Mouse (Mus musculus) adrenal gland, postnatal 25 days (tissue): ENCODE measurements around the gene Tsc22d3. TPM values are rescaled to one million over a fixed set of nuclear protein-coding genes. Genes with fewer than 3 reads are reported as not detected.

Experiments
- DNase-seq: peaks from one replicate; pipeline ENCODE4 v3.0.0; 2021; ENCODE audit warnings: mixed read lengths
- long read RNA-seq: library from polyadenylated mRNA; stranded (forward); transcript quantifications from one replicate; pipeline ENCODE4 v2.0.0, GENCODE M21; 2021
- total RNA-seq: library from RNA; stranded (reverse); gene quantifications from 2 replicates; pipeline ENCODE4 v1.2.3, GENCODE M21; 2021

Tsc22d3 gene
- 106 and 116 TPM in 2 replicates for total RNA-seq
- long read RNA-seq, transcript Tsc22d3-201 (3 exons, 1,974 nt): major isoform, 62 of 181 reads
- long read RNA-seq, transcript Tsc22d3-202 (3 exons, 1,790 nt): minor isoform, 17 of 181 reads
- long read RNA-seq, partial matches to known transcripts: 9 of 181 reads
- long read RNA-seq, other reads (novel, unspliced or antisense): 90 of 181 reads

- DNase-seq: peak; percentile 33
Observed at GRCm38 (mm10) chrX:140600410-140601109, at the start of gene Tsc22d3. TSS of gene Tsc22d3 (minus strand) at chrX:140600659.

- DNase-seq: no peak
Observed at GRCm38 (mm10) chrX:140639592-140639991, 39.1 kb upstream of the Tsc22d3 start.

- DNase-seq: no peak
Observed at GRCm38 (mm10) chrX:140638028-140638427, 37.6 kb upstream of the Tsc22d3 start.

GRCm38 (mm10) chrX:140624875-140625594 lies 24.6 kb upstream of the Tsc22d3 start:
- DNase-seq: no peak

- DNase-seq: no peak
Observed at GRCm38 (mm10) chrX:140609938-140610337, 9.5 kb upstream of the Tsc22d3 start.

- DNase-seq: no peak
Observed at GRCm38 (mm10) chrX:140601884-140602283, 1.4 kb upstream of the Tsc22d3 start.

- no peak for DNase-seq
Observed at GRCm38 (mm10) chrX:140601311-140601710, 852 bp upstream of the Tsc22d3 start.

- peak; percentile 17 for DNase-seq
Observed at GRCm38 (mm10) chrX:140599561-140600409, 674 bp downstream of the Tsc22d3 start.

GRCm38 (mm10) chrX:140598850-140599560 lies 1.5 kb downstream of the Tsc22d3 start:
- DNase-seq: peak; percentile 75

GRCm38 (mm10) chrX:140598194-140598849 lies 2.1 kb downstream of the Tsc22d3 start:
- DNase-seq: peak; percentile 7

GRCm38 (mm10) chrX:140591176-140591575 lies 9.3 kb downstream of the Tsc22d3 start:
- DNase-seq: no peak

GRCm38 (mm10) chrX:140590142-140590541 lies 10.3 kb downstream of the Tsc22d3 start:
- DNase-seq: peak; percentile 24

GRCm38 (mm10) chrX:140589194-140589751 lies 11.2 kb downstream of the Tsc22d3 start:
- no peak for DNase-seq

- no peak for DNase-seq
Observed at GRCm38 (mm10) chrX:140588534-140588933, 11.9 kb downstream of the Tsc22d3 start.

GRCm38 (mm10) chrX:140580416-140580815 lies 20.0 kb downstream of the Tsc22d3 start:
- no peak for DNase-seq

GRCm38 (mm10) chrX:140575636-140576035 lies 24.8 kb downstream of the Tsc22d3 start:
- DNase-seq: no peak

- DNase-seq: no peak
Observed at GRCm38 (mm10) chrX:140575200-140575599, 25.3 kb downstream of the Tsc22d3 start.

GRCm38 (mm10) chrX:140572702-140573338 lies 27.6 kb downstream of the Tsc22d3 start:
- DNase-seq: no peak

- DNase-seq: no peak
Observed at GRCm38 (mm10) chrX:140569595-140569994, 30.9 kb downstream of the Tsc22d3 start.

- no peak for DNase-seq
Observed at GRCm38 (mm10) chrX:140567711-140568407, 32.6 kb downstream of the Tsc22d3 start.
